Mouse (Mus musculus): Measurements from ENCODE around the gene Mup20. TPM values are rescaled to one million over a fixed set of nuclear protein-coding genes. Genes with fewer than 3 reads are reported as not detected.
"Not testable (repeated sequence)": the region's sequence is repeated elsewhere in the genome, so short reads cannot be mapped to it uniquely, and the experiment has no call there.

Mup20 gene
- polyA plus RNA-seq (2014; fragmentation: Nextera tagmentation; extraction: Ambion mirVana): not detected in 2 replicates

DNA sequence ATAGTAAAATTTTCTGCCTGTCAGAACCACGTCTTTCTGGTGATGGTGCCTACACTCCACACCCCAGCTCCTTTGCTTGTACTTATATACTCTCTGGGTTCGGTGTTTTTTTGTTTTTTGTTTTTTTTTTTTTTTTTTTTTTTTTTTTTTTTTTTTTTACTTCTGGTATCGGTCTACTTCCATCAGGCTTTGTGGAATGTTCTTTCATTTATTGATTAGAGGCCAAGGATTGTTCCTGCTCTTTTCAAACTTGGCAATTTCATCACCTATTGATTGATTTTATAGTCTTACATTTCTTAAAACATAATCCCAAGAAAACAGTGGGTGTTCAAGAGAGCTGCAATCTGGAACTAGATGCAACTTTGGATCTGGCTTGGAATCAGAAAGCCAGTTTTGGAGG lies at the start of gene Mup20:
Gene Mup20 (minus strand): TSS at position 101 of the 400 bp plus-strand sequence.
- DNase-seq (ENCODE audit: low spot score); ATAC-seq (ENCODE audit: low FRiP score); H3K4me2 ChIP-seq (replicated peaks); H3K9me3 ChIP-seq (ENCODE audit: control insufficient read depth, low read length); H3K27me3 ChIP-seq (ENCODE audit: control insufficient read depth, insufficient read depth, low read length); H3K4me3 ChIP-seq (replicated peaks; ENCODE audit: low read length); H3K9ac ChIP-seq; H3K4me1 ChIP-seq (replicated peaks; ENCODE audit: control insufficient read depth, insufficient read depth, low read length); H3K36me3 ChIP-seq (replicated peaks; ENCODE audit: control insufficient read depth, insufficient read depth); H3K27ac ChIP-seq: not testable (repeated sequence)
- WGBS: 82% methylated on average over 2 of the region's 3 CpGs

GRCm38 (mm10) chr4:62103366-62103765 lies 49.4 kb upstream of the Mup20 start:
- DNase-seq (ENCODE audit: low spot score); H3K9me3 ChIP-seq (ENCODE audit: control insufficient read depth, low read length); H3K9ac ChIP-seq; H3K4me3 ChIP-seq (replicated peaks; ENCODE audit: low read length); H3K27me3 ChIP-seq (ENCODE audit: control insufficient read depth, insufficient read depth, low read length); H3K27ac ChIP-seq; H3K36me3 ChIP-seq (replicated peaks; ENCODE audit: control insufficient read depth, insufficient read depth); ATAC-seq (ENCODE audit: low FRiP score); H3K4me1 ChIP-seq (replicated peaks; ENCODE audit: control insufficient read depth, insufficient read depth, low read length); H3K4me2 ChIP-seq (replicated peaks): not testable (repeated sequence)
- WGBS: 71% methylated on average over 1 of the region's 2 CpGs

GRCm38 (mm10) chr4:62087953-62088352 lies 34.0 kb upstream of the Mup20 start:
- H3K4me1 ChIP-seq (replicated peaks; ENCODE audit: control insufficient read depth, insufficient read depth, low read length): no peaks in the 10 kb centered on the region
- WGBS: 87% methylated on average over 2 of the region's 2 CpGs
- no peak overlapping the region for H3K9ac ChIP-seq
- ATAC-seq (ENCODE audit: low FRiP score): no peak
- H3K27ac ChIP-seq: no peak overlapping the region
- no peaks in the 10 kb centered on the region for H3K9me3 ChIP-seq (ENCODE audit: control insufficient read depth, low read length)
- DNase-seq (ENCODE audit: low spot score): no peak
- no peaks in the 10 kb centered on the region for H3K27me3 ChIP-seq (ENCODE audit: control insufficient read depth, insufficient read depth, low read length)
- H3K4me3 ChIP-seq (replicated peaks; ENCODE audit: low read length): no peak overlapping the region
- no peak overlapping the region for H3K4me2 ChIP-seq (replicated peaks)
- H3K36me3 ChIP-seq (replicated peaks; ENCODE audit: control insufficient read depth, insufficient read depth): no peaks in the 10 kb centered on the region

DNA sequence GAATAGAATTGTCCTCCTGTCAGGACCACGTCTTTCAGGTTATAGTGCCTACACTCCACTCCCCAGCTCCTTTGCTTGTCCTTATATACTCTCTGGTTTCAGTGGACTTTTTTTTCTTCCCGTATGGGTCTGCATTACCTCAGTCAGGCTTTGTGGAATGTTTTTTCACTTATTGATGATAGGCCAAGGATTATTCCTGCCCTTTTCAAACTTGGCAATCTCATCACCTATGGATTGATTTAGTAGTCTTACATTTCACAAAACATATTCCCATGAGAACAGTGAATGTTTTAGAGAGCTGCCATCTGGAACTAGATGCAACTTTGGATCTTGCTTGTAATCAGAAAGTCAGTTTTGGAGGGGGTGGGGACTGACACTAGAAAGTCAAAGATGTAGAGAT lies 33.3 kb upstream of the Mup20 start, which contains the start of gene Mup3:
Gene Mup3 (minus strand): TSS at position 102 of the 400 bp plus-strand sequence.
- no peak within 1 kb of the TSS for H3K4me2 ChIP-seq (replicated peaks)
- H3K36me3 ChIP-seq (replicated peaks; ENCODE audit: control insufficient read depth, insufficient read depth): no peaks in the 10 kb centered on the region
- no peaks in the 10 kb centered on the region for H3K9me3 ChIP-seq (ENCODE audit: control insufficient read depth, low read length)
- no peaks in the 10 kb centered on the region for H3K4me1 ChIP-seq (replicated peaks; ENCODE audit: control insufficient read depth, insufficient read depth, low read length)
- WGBS: 91% methylated on average over 2 of the region's 2 CpGs
- DNase-seq (ENCODE audit: low spot score) (no peak), ATAC-seq (ENCODE audit: low FRiP score) (no peak)
- no peak within 1 kb of the TSS for H3K9ac ChIP-seq
- no peaks in the 10 kb centered on the region for H3K27me3 ChIP-seq (ENCODE audit: control insufficient read depth, insufficient read depth, low read length)
- H3K27ac ChIP-seq: no peak within 1 kb of the TSS
- no peak within 1 kb of the TSS for H3K4me3 ChIP-seq (replicated peaks; ENCODE audit: low read length)

DNA sequence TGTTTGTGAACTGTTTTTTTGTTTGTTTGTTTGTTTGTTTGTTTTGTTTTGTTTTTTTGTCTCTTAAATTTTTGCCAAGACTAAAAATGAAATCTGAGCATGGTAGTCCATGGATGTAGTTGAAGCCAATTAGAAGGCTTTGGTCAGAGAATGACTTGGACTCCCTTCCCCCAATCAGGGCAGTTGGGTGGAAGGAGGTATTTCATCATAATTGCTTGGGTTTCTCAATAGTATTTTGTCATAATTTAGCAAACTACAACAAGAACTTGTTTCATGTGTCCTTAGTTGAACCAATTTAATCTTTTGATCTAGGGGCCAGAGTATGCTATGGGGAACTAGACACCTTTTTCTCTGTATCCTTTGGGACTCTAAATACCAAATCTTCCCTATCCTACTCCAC lies 28.8 kb upstream of the Mup20 start:
- no peaks in the 10 kb centered on the region for H3K27me3 ChIP-seq (ENCODE audit: control insufficient read depth, insufficient read depth, low read length)
- DNase-seq (ENCODE audit: low spot score) (no peak), ATAC-seq (ENCODE audit: low FRiP score) (no peak)
- no peak overlapping the region for H3K4me3 ChIP-seq (replicated peaks; ENCODE audit: low read length)
- H3K4me2 ChIP-seq (replicated peaks): no peak overlapping the region
- H3K4me1 ChIP-seq (replicated peaks; ENCODE audit: control insufficient read depth, insufficient read depth, low read length): no peaks in the 10 kb centered on the region
- no peak overlapping the region for H3K27ac ChIP-seq
- no peaks in the 10 kb centered on the region for H3K36me3 ChIP-seq (replicated peaks; ENCODE audit: control insufficient read depth, insufficient read depth)
- no peak overlapping the region for H3K9ac ChIP-seq
- no peaks in the 10 kb centered on the region for H3K9me3 ChIP-seq (ENCODE audit: control insufficient read depth, low read length)

DNA sequence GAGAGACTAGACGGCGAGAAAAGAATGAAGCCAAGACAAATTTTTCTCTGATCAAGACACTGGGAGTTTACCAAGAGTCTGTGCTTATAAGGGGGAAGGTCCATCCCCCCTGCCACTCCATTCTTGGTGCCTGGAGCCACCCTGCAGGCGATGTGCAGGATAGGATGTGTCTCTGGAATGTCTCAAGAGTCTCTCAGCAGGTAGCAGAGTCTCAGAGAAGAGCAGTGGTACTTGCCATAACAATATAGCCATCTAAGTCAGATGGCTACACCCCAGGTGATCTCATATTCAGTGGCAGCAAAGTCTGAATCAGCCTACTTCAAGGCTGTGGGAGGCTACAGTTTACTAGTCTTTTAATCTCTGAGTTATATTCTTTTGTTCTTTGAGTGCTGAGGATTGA lies 21.2 kb upstream of the Mup20 start:
- Histone ChIP-seq H3K9ac (no peak overlapping the region), H3K36me3 (replicated peaks; ENCODE audit: control insufficient read depth, insufficient read depth) (no peaks in the 10 kb centered on the region), H3K4me2 (replicated peaks) (no peak overlapping the region), H3K9me3 (ENCODE audit: control insufficient read depth, low read length) (no peaks in the 10 kb centered on the region), H3K4me3 (replicated peaks; ENCODE audit: low read length) (no peak overlapping the region), H3K4me1 (replicated peaks; ENCODE audit: control insufficient read depth, insufficient read depth, low read length) (no peaks in the 10 kb centered on the region), H3K27me3 (ENCODE audit: control insufficient read depth, insufficient read depth, low read length) (no peaks in the 10 kb centered on the region), H3K27ac (no peak overlapping the region)
- ATAC-seq (ENCODE audit: low FRiP score): no peak
- no peak for DNase-seq (ENCODE audit: low spot score)
- WGBS: 65% methylated on average over 3 of the region's 3 CpGs

GRCm38 (mm10) chr4:62054780-62055179 lies 822 bp upstream of the Mup20 start:
- 83% methylated on average over 2 of the region's 2 CpGs for WGBS
- H3K4me2 ChIP-seq (replicated peaks); H3K4me3 ChIP-seq (replicated peaks; ENCODE audit: low read length); DNase-seq (ENCODE audit: low spot score); ATAC-seq (ENCODE audit: low FRiP score); H3K36me3 ChIP-seq (replicated peaks; ENCODE audit: control insufficient read depth, insufficient read depth); H3K4me1 ChIP-seq (replicated peaks; ENCODE audit: control insufficient read depth, insufficient read depth, low read length); H3K27ac ChIP-seq; H3K9ac ChIP-seq; H3K9me3 ChIP-seq (ENCODE audit: control insufficient read depth, low read length); H3K27me3 ChIP-seq (ENCODE audit: control insufficient read depth, insufficient read depth, low read length): not testable (repeated sequence)

GRCm38 (mm10) chr4:62026281-62026680 lies 27.7 kb downstream of the Mup20 start:
- Histone ChIP-seq H3K36me3 (replicated peaks; ENCODE audit: control insufficient read depth, insufficient read depth) (no peaks in the 10 kb centered on the region), H3K27ac (no peak overlapping the region), H3K9ac (no peak overlapping the region), H3K27me3 (ENCODE audit: control insufficient read depth, insufficient read depth, low read length) (no peaks in the 10 kb centered on the region), H3K9me3 (ENCODE audit: control insufficient read depth, low read length) (no peaks in the 10 kb centered on the region), H3K4me3 (replicated peaks; ENCODE audit: low read length) (no peak overlapping the region), H3K4me1 (replicated peaks; ENCODE audit: control insufficient read depth, insufficient read depth, low read length) (no peaks in the 10 kb centered on the region), H3K4me2 (replicated peaks) (no peak overlapping the region)
- no peak for DNase-seq (ENCODE audit: low spot score)
- ATAC-seq (ENCODE audit: low FRiP score): no peak
- 81% methylated on average over 1 of the region's 1 CpGs for WGBS

DNA sequence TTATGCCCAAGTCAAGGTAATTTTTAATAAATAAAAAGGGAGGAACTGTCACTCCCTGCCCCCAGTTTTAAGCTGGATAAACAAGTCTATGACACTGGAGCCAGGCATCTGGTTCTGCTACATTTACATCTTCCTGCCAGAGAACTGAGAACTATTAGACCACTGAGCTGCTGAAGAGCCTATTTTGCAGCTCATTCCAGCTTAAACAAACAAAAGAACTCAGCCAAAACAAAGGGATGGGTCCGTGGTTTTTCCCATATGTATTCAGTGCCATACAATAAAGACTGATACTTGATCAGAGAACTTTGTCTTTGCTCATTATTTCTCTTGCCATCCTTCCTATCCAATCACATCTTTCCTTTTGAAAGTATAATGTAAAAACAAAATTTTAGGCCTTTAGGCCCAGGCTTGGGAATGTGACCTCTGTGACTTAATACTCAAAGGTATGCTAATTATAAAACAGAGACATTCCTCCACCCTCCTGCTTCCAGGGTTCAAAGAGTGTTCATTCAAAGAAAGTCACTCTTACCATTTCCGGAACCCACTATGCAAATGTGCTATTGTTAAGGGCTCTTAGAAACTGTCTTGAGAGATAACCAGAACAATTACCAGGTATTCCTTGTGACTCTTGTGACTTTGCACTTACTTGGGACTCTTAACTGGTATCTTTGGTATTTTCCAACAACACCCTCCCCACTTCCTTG lies 29.6 kb downstream of the Mup20 start:
- Histone ChIP-seq H3K4me1 (replicated peaks; ENCODE audit: control insufficient read depth, insufficient read depth, low read length) (no peaks in the 10 kb centered on the region), H3K36me3 (replicated peaks; ENCODE audit: control insufficient read depth, insufficient read depth) (no peaks in the 10 kb centered on the region), H3K4me2 (replicated peaks) (no peak overlapping the region), H3K9ac (no peak overlapping the region), H3K9me3 (ENCODE audit: control insufficient read depth, low read length) (no peaks in the 10 kb centered on the region), H3K4me3 (replicated peaks; ENCODE audit: low read length) (no peak overlapping the region), H3K27ac (no peak overlapping the region), H3K27me3 (ENCODE audit: control insufficient read depth, insufficient read depth, low read length) (no peaks in the 10 kb centered on the region)
- 49% methylated on average over 2 of the region's 2 CpGs for WGBS
- DNase-seq (ENCODE audit: low spot score) (no peak), ATAC-seq (ENCODE audit: low FRiP score) (no peak)

- ATAC-seq (ENCODE audit: low FRiP score) (no peak), DNase-seq (ENCODE audit: low spot score) (no peak)
- 89% methylated on average over 4 of the region's 4 CpGs for WGBS
- no peak overlapping the region for H3K4me3 ChIP-seq (replicated peaks; ENCODE audit: low read length)
- H3K27ac ChIP-seq: no peak overlapping the region
- no peak overlapping the region for H3K4me2 ChIP-seq (replicated peaks)
- no peaks in the 10 kb centered on the region for H3K9me3 ChIP-seq (ENCODE audit: control insufficient read depth, low read length)
- no peaks in the 10 kb centered on the region for H3K27me3 ChIP-seq (ENCODE audit: control insufficient read depth, insufficient read depth, low read length)
- H3K4me1 ChIP-seq (replicated peaks; ENCODE audit: control insufficient read depth, insufficient read depth, low read length): no peaks in the 10 kb centered on the region
- H3K9ac ChIP-seq: no peak overlapping the region
- H3K36me3 ChIP-seq (replicated peaks; ENCODE audit: control insufficient read depth, insufficient read depth): no peaks in the 10 kb centered on the region
Observed at GRCm38 (mm10) chr4:62023646-62024045, 30.3 kb downstream of the Mup20 start.
